Mouse (Mus musculus) liver, embryonic 13.5 days (tissue): Measurements from ENCODE around the gene Nceh1. TPM values are rescaled to one million over a fixed set of nuclear protein-coding genes. Genes with fewer than 3 reads are reported as not detected.
A peak's percentile ranks its signal among the peaks of the same experiment; 100 is the strongest.
"Not testable (repeated sequence)": the region's sequence is repeated elsewhere in the genome, so short reads cannot be mapped to it uniquely, and the experiment has no call there.

ENCODE experiments used
- ATAC-seq: fragments of 200-750 bp; cut with Nextera tagmentation; 2 replicates; pipeline ENCODE4 v1.8.0; 2017; ENCODE audit warnings: low read depth, mild to moderate bottlenecking, moderate number of reproducible peaks, moderate library complexity
- DNase-seq: peaks from one replicate; pipeline ENCODE4 v3.0.0; 2022
- H3K27ac ChIP-seq: fragments of 300-500 bp; sonication (generic); 2 replicates; pipeline ENCODE4 v1.5.1; 2015; ENCODE audit warnings: moderate library complexity, mild to moderate bottlenecking, inconsistent platforms
- H3K27me3 ChIP-seq: fragments of 300-500 bp; sonication (generic); 2 replicates; pipeline ENCODE4 v1.6.1; 2015; ENCODE audit warnings: mild to moderate bottlenecking, inconsistent platforms
- H3K36me3 ChIP-seq: fragments of 300-500 bp; sonication (generic); 2 replicates; pipeline ENCODE4 v1.6.1; 2015; ENCODE audit warnings: mild to moderate bottlenecking, inconsistent platforms
- H3K4me1 ChIP-seq: fragments of 300-500 bp; sonication (generic); replicated peaks from 2 replicates; pipeline ENCODE4 v1.6.1; 2015; ENCODE audit warnings: inconsistent platforms
- H3K4me2 ChIP-seq: fragments of 300-500 bp; sonication (generic); 2 replicates; pipeline ENCODE4 v1.6.1; 2015; ENCODE audit warnings: inconsistent platforms, mild to moderate bottlenecking, moderate library complexity
- H3K4me3 ChIP-seq: fragments of 300-500 bp; sonication (generic); replicated peaks from 2 replicates; pipeline ENCODE4 v1.5.1; 2015; ENCODE audit warnings: mild to moderate bottlenecking, inconsistent platforms
- H3K9ac ChIP-seq: fragments of 300-500 bp; sonication (generic); 2 replicates; pipeline ENCODE4 v1.6.1; 2015; ENCODE audit warnings: mild to moderate bottlenecking, inconsistent platforms
- H3K9me3 ChIP-seq: fragments of 300-500 bp; sonication (generic); replicated peaks from 2 replicates; pipeline ENCODE4 v1.6.1; 2016; ENCODE audit warnings: inconsistent platforms
- WGBS: fragments of 180-500 bp; shearing (Covaris S2); methylation state at CpG from one replicate; pipeline ENCODE4 v1.1.7; 2015; ENCODE audit not compliant: insufficient replicate concordance; 5-methylcytosine and 5-hydroxymethylcytosine counted together
- polyA plus RNA-seq: library from polyadenylated mRNA; unstranded; fragments of >200 nt; fragmentation: Nextera tagmentation; extraction: Ambion mirVana; gene quantifications from 2 replicates; pipeline ENCODE4 v1.2.1, GENCODE M21; 2015

Gene Nceh1
- polyA plus RNA-seq, 1 experiment from 2014 or later: 4.2 TPM

GRCm38 (mm10) chr3:27288909-27289308 lies 106.1 kb downstream of the Nceh1 start:
- ATAC-seq (no peak), DNase-seq (no peak)
- no peak overlapping the region for H3K4me3 ChIP-seq
- peaks cover 5% of the 10 kb centered on the region; the same call in 1 of the 2 replicates for H3K4me1 ChIP-seq
- no peak overlapping the region for H3K4me2 ChIP-seq
- H3K27ac ChIP-seq: no peak overlapping the region
- H3K9me3 ChIP-seq: no peaks in the 10 kb centered on the region
- H3K9ac ChIP-seq: no peak overlapping the region
- H3K36me3 ChIP-seq: no peaks in the 10 kb centered on the region
- no peaks in the 10 kb centered on the region for H3K27me3 ChIP-seq
- WGBS: 21% methylated on average over 8 of the region's 8 CpGs

GRCm38 (mm10) chr3:27290285-27290684 lies 107.5 kb downstream of the Nceh1 start:
- 73% methylated on average over 5 of the region's 5 CpGs for WGBS
- Histone ChIP-seq H3K4me2 (no peak overlapping the region), H3K27ac (no peak overlapping the region), H3K36me3 (no peaks in the 10 kb centered on the region), H3K4me1 (no peaks in the 10 kb centered on the region), H3K4me3 (no peak overlapping the region), H3K27me3 (no peaks in the 10 kb centered on the region), H3K9ac (no peak overlapping the region), H3K9me3 (no peaks in the 10 kb centered on the region)
- no peak for ATAC-seq
- DNase-seq: no peak

DNA sequence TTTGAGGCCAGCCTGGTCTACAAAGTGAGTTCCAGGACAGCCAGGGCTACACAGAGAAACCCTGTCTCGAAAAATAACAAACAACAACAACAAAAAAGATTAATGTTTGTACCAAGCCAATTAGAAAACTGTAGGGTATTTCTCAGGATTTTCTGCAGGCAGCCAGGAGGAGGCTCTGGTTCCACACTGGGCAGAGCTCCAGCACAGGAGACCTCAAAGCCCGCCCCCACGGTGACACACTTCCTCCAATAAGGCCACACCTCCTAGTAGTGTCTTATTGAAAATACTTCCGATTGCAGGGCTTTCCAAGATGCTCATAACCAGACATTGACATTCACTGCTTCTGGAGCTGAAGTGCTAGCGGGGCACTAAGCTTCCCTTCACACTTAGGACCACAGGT lies 108.2 kb downstream of the Nceh1 start:
- not testable (repeated sequence) for ATAC-seq, H3K36me3 ChIP-seq, DNase-seq, H3K27ac ChIP-seq, H3K27me3 ChIP-seq, H3K4me1 ChIP-seq, H3K4me2 ChIP-seq, H3K9me3 ChIP-seq, H3K9ac ChIP-seq, H3K4me3 ChIP-seq
- WGBS: 65% methylated on average over 5 of the region's 5 CpGs

DNA sequence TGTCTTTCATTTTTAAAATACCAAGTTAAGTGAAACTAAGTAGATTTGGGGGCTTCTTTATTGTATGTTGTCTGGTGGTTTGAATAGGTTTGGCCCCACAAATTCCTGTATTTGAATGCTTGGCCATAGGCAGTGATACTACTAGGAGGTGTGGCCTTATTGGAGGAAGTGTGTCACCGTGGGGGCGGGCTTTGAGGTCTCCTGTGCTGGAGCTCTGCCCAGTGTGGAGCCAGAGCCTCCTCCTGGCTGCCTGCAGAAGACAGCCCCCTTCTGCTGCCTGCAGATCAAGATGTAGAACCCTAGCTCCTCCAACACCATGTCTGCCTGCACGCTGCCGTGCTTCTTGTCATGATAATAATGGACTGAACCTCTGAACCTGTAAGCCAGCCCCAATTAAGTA lies 108.6 kb downstream of the Nceh1 start:
- WGBS: 61% methylated on average over 4 of the region's 4 CpGs
- ATAC-seq: 0 out of 2 replicates have a peak, but pooled peaks have one; percentile 41
- not testable (repeated sequence) for H3K4me1 ChIP-seq, DNase-seq, H3K9ac ChIP-seq, H3K4me2 ChIP-seq, H3K27ac ChIP-seq, H3K27me3 ChIP-seq, H3K36me3 ChIP-seq, H3K4me3 ChIP-seq, H3K9me3 ChIP-seq

DNA sequence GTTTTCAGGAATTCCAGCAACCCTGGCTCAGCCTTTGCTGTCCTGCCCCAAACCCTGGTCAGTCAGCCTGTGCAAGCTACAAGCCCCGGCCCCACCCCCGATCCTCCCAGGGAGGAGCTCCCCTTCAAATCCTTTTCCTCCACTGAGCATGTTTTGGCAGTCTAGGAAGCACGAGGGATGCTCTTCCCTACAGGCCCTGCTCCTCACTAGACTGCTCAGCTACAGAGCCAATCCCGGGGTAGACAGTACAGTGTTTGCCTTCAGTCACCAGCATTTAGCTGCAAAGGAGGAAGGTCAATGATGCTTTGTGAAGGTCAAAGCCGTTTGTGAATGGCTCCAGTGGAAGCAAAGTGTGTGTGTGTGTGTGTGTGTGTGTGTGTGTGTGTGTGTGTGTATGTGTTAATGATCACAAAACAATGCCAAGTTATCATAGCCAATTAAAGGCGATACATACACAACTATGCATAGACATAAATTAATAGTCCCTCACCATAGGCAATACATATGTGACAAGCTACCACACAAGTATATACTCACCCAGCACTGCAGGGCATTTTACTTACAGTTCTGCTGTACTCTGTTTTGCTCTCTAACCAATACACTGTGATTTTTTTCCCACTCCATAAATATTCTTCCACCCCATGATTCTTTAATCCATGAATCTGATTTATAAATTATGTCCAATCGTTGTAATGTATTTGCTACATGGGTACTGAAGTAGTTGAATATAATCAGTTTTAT lies 111.0 kb downstream of the Nceh1 start:
- Histone ChIP-seq H3K4me1 (no peaks in the 10 kb centered on the region), H3K9me3 (no peaks in the 10 kb centered on the region), H3K27ac (no peak overlapping the region), H3K9ac (no peak overlapping the region), H3K4me2 (no peak overlapping the region), H3K4me3 (no peak overlapping the region), H3K27me3 (no peaks in the 10 kb centered on the region), H3K36me3 (no peaks in the 10 kb centered on the region)
- no peak for ATAC-seq
- WGBS: 54% methylated on average over 7 of the region's 7 CpGs
- DNase-seq: no peak

- H3K4me3 ChIP-seq: no peak overlapping the region
- H3K27me3 ChIP-seq: no peaks in the 10 kb centered on the region
- WGBS: 73% methylated on average over 4 of the region's 4 CpGs
- H3K9me3 ChIP-seq: no peaks in the 10 kb centered on the region
- no peak overlapping the region for H3K9ac ChIP-seq
- no peak overlapping the region for H3K27ac ChIP-seq
- ATAC-seq (no peak), DNase-seq (no peak)
- H3K36me3 ChIP-seq: no peaks in the 10 kb centered on the region
- no peak overlapping the region for H3K4me2 ChIP-seq
- no peaks in the 10 kb centered on the region for H3K4me1 ChIP-seq
Measured at GRCm38 (mm10) chr3:27300451-27300850, 117.7 kb downstream of the Nceh1 start.

GRCm38 (mm10) chr3:27302339-27303022 lies 119.7 kb downstream of the Nceh1 start:
- Histone ChIP-seq H3K4me3 (no peak overlapping the region), H3K9ac (no peak overlapping the region), H3K4me1 (no peaks in the 10 kb centered on the region), H3K9me3 (no peaks in the 10 kb centered on the region), H3K27me3 (no peaks in the 10 kb centered on the region), H3K4me2 (no peak overlapping the region), H3K36me3 (no peaks in the 10 kb centered on the region), H3K27ac (no peak overlapping the region)
- DNase-seq: no peak
- no peak for ATAC-seq
- 31% methylated on average over 9 of the region's 9 CpGs for WGBS

DNA sequence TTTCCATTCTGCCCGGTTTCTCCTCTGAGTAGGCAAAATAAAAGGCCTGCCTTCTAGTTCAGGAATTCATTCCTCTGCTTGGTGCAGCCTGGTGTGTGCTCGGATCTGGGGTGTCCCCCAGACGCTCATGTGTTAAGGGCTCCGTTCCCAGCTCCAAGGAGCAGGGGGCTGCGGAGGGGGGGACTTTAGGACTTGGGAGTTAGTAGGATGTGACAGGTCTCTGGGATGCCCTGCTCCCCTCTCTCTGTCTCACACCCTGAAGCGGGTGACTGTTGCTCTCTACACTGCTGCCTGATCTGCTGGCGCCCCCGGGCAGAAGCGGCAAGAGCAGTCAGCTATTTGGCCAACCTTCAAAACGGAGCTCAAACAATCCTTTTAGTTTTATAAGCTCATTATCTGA lies 124.0 kb downstream of the Nceh1 start:
- Histone ChIP-seq H3K36me3 (no peaks in the 10 kb centered on the region), H3K4me2 (no peak overlapping the region), H3K9ac (no peak overlapping the region), H3K4me1 (no peaks in the 10 kb centered on the region), H3K9me3 (no peaks in the 10 kb centered on the region), H3K4me3 (no peak overlapping the region), H3K27me3 (no peaks in the 10 kb centered on the region), H3K27ac (no peak overlapping the region)
- 67% methylated on average over 10 of the region's 10 CpGs for WGBS
- DNase-seq: no peak
- no peak for ATAC-seq

- Histone ChIP-seq H3K4me2 (no peak overlapping the region), H3K27ac (no peak overlapping the region), H3K4me3 (no peak overlapping the region), H3K9ac (no peak overlapping the region), H3K36me3 (no peaks in the 10 kb centered on the region), H3K9me3 (no peaks in the 10 kb centered on the region), H3K27me3 (no peaks in the 10 kb centered on the region), H3K4me1 (0 out of 2 replicates have a peak, but pooled peaks cover 3% of the 10 kb centered on the region)
- 87% methylated on average over 7 of the region's 7 CpGs for WGBS
- DNase-seq: no peak
- ATAC-seq: no peak
Measured at GRCm38 (mm10) chr3:27310973-27311372, 128.2 kb downstream of the Nceh1 start.

GRCm38 (mm10) chr3:27311475-27311874 lies 128.7 kb downstream of the Nceh1 start:
- no peak overlapping the region for H3K9ac ChIP-seq
- ATAC-seq (no peak), DNase-seq (no peak)
- no peak overlapping the region for H3K4me3 ChIP-seq
- H3K27ac ChIP-seq: no peak overlapping the region
- no peak overlapping the region for H3K4me2 ChIP-seq
- WGBS: 65% methylated on average over 4 of the region's 4 CpGs
- H3K9me3 ChIP-seq: no peaks in the 10 kb centered on the region
- no peaks in the 10 kb centered on the region for H3K27me3 ChIP-seq
- H3K4me1 ChIP-seq: 0 out of 2 replicates have a peak, but pooled peaks cover 3% of the 10 kb centered on the region
- H3K36me3 ChIP-seq: no peaks in the 10 kb centered on the region

DNA sequence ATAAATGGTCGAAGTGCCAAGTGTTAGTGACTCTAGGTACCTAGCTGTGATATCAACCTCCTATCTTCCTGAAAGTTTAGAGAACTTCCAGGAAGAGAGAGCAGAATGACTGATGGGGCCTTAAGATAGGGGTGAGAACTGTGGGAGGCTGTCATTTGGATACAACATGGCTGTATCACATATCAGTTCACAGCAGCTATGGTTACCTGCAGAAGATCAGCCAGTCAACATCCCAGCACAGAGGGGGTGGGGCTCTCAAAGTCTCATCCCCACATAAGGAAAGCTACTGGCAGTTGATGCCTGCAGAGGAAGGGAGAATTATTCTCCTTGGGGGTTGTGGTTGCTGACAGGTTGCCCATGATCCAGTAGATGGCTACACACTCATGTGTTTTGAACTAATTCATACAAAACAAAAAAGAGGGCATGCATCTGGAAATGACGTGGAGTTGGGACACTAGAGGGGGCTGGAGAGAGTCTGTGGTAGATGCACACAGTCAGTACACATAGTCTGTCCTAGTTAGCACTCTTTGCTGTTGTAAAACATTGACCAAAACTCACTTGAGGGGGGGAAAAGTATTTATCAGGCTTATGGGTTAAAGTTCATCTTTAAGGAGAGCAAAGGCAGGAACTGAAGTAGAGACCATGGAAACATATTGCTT lies 131.9 kb downstream of the Nceh1 start:
- peak; percentile 39; the same call in 1 of the 2 replicates for ATAC-seq
- no peaks in the 10 kb centered on the region for H3K27me3 ChIP-seq
- H3K9ac ChIP-seq: no peak overlapping the region
- H3K4me1 ChIP-seq: peaks cover 12% of the 10 kb centered on the region; the same call in 1 of the 2 replicates
- H3K27ac ChIP-seq: no peak overlapping the region
- H3K4me2 ChIP-seq: no peak overlapping the region
- H3K36me3 ChIP-seq: no peaks in the 10 kb centered on the region
- H3K9me3 ChIP-seq: no peaks in the 10 kb centered on the region
- 31% methylated on average over 2 of the region's 2 CpGs for WGBS
- H3K4me3 ChIP-seq: no peak overlapping the region
- DNase-seq: no peak
